Mouse (Mus musculus): ENCODE results near the gene Trim26. TPM values are rescaled to one million over a fixed set of nuclear protein-coding genes. Genes with fewer than 3 reads are reported as not detected.
"Not testable (repeated sequence)": the region's sequence is repeated elsewhere in the genome, so short reads cannot be mapped to it uniquely, and the experiment has no call there.

The Trim26 gene
- polyA plus RNA-seq, 1 experiment from 2014 or later: 14.4 TPM

- peaks cover 53% of the 10 kb centered on the region for H3K27me3 ChIP-seq (replicated peaks)
Observed at GRCm38 (mm10) chr17:36890073-36890903, 53.4 kb downstream of the Trim26 start, which contains the start of gene Trim40. TSS of gene Trim40 (minus strand) at chr17:36890123.

GRCm38 (mm10) chr17:36891496-36891895 lies 54.6 kb downstream of the Trim26 start:
- H3K9ac ChIP-seq; H3K36me3 ChIP-seq; H3K9me3 ChIP-seq (replicated peaks); H3K4me1 ChIP-seq; H3K27ac ChIP-seq; H3K4me2 ChIP-seq; ATAC-seq; H3K4me3 ChIP-seq: not testable (repeated sequence)
- 86% methylated on average over 1 of the region's 1 CpGs for WGBS (ENCODE audit: insufficient replicate concordance)
- peaks cover 53% of the 10 kb centered on the region for H3K27me3 ChIP-seq (replicated peaks)

More at GRCm38 (mm10) chr17:36890073-36890903, 53.4 kb downstream of the Trim26 start, which contains the start of gene Trim40:
- H3K4me3 ChIP-seq: no peak within 1 kb of the TSS
- 80% methylated on average over 5 of the region's 5 CpGs for WGBS (ENCODE audit: insufficient replicate concordance)
- H3K36me3 ChIP-seq: no peaks in the 10 kb centered on the region
- no peak within 1 kb of the TSS for H3K27ac ChIP-seq
- peaks cover 8% of the 10 kb centered on the region; the same call in 1 of the 2 replicates for H3K4me1 ChIP-seq
- no peak for ATAC-seq
- no peak within 1 kb of the TSS for H3K4me2 ChIP-seq
- H3K9ac ChIP-seq: no peak within 1 kb of the TSS
- no peaks in the 10 kb centered on the region for H3K9me3 ChIP-seq (replicated peaks)

- H3K27me3 ChIP-seq (replicated peaks): peaks cover 57% of the 10 kb centered on the region
- H3K4me3 ChIP-seq: no peak overlapping the region
- 12% methylated on average over 2 of the region's 2 CpGs for WGBS (ENCODE audit: insufficient replicate concordance)
- no peak overlapping the region for H3K4me2 ChIP-seq
- 0 out of 2 replicates have a peak overlapping the region, but pooled peaks have one; percentile 6 for H3K9ac ChIP-seq
- H3K9me3 ChIP-seq (replicated peaks): no peaks in the 10 kb centered on the region
- ATAC-seq: 0 out of 2 replicates have a peak, but pooled peaks have one; percentile 37
- H3K36me3 ChIP-seq: no peaks in the 10 kb centered on the region
- peaks cover 8% of the 10 kb centered on the region; the same call in 1 of the 2 replicates for H3K4me1 ChIP-seq
- H3K27ac ChIP-seq: no peak overlapping the region
Observed at GRCm38 (mm10) chr17:36892362-36892761, 55.4 kb downstream of the Trim26 start.

- H3K4me2 ChIP-seq: no peak overlapping the region
- no peak for ATAC-seq
Observed at GRCm38 (mm10) chr17:36893387-36893786, 56.5 kb downstream of the Trim26 start.

GRCm38 (mm10) chr17:36896583-36896982 lies 59.6 kb downstream of the Trim26 start:
- Histone ChIP-seq H3K27ac (no peak overlapping the region), H3K4me1 (peaks cover 8% of the 10 kb centered on the region; the same call in 1 of the 2 replicates), H3K4me3 (no peak overlapping the region), H3K36me3 (no peaks in the 10 kb centered on the region), H3K4me2 (no peak overlapping the region), H3K9me3 (replicated peaks) (no peaks in the 10 kb centered on the region), H3K9ac (no peak overlapping the region), H3K27me3 (replicated peaks) (peaks cover 43% of the 10 kb centered on the region)
- ATAC-seq: no peak
- 67% methylated on average over 1 of the region's 1 CpGs for WGBS (ENCODE audit: insufficient replicate concordance)

More at GRCm38 (mm10) chr17:36893387-36893786, 56.5 kb downstream of the Trim26 start:
- H3K9me3 ChIP-seq (replicated peaks): no peaks in the 10 kb centered on the region
- H3K4me1 ChIP-seq: peaks cover 8% of the 10 kb centered on the region; the same call in 1 of the 2 replicates
- H3K4me3 ChIP-seq: no peak overlapping the region
- no peak overlapping the region for H3K27ac ChIP-seq
- no peak overlapping the region for H3K9ac ChIP-seq
- H3K27me3 ChIP-seq (replicated peaks): peaks cover 60% of the 10 kb centered on the region
- 15% methylated on average over 5 of the region's 5 CpGs for WGBS (ENCODE audit: insufficient replicate concordance)
- no peaks in the 10 kb centered on the region for H3K36me3 ChIP-seq

DNA sequence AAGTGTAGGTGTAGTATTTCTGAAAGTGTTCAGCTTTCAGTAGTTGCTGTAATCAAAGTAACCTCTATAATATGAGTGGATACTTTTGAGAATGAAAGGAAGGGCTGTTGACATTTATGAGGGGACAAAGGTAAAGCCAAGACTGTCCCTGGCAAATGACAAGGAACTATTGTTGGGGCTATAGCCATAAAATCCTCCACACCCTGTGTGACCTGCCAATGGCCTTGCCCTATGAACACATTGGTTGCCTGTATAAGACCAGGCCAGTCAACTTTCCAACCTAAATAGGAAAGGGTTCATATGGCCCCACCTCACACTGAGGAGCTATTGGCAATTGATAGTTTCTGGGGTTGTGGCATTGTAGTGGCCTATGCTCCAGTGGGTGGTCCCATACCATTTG lies 60.1 kb downstream of the Trim26 start:
- ATAC-seq: no peak
- Histone ChIP-seq H3K27ac (no peak overlapping the region), H3K4me3 (no peak overlapping the region), H3K27me3 (replicated peaks) (peaks cover 41% of the 10 kb centered on the region), H3K9me3 (replicated peaks) (no peaks in the 10 kb centered on the region), H3K36me3 (no peaks in the 10 kb centered on the region), H3K4me2 (no peak overlapping the region), H3K4me1 (peaks cover 8% of the 10 kb centered on the region; the same call in 1 of the 2 replicates), H3K9ac (no peak overlapping the region)

DNA sequence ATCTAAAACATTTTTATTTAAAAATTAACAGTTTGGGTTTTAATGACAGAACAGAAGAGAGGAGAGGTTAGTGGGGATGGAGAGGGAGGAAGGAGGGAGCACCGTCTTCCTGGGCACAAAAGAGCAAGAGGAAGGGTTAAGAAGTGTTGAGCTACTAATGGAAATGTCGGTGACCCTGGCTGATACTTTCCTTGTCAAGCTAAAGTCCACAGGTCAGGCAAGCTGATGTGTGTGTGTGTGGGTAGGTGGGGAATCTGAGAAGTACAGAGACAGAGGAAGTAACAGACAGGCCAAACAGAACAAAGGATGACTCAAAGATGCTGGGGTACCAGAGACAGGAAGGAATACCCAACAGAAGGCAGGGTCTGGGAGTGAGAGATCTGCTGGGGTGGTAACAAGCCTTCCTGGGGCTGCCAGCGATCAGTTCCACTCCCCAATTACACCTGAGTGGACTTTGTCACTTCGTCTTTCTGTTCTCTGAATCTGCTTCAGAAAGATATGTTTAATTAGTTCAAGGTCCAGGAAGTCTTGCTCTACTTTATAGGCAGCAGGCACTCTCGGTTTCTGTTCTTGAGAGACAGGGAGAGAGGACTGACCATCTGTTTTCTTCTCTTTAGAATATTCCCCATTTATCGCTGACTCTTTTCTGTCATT lies 60.7 kb downstream of the Trim26 start, which contains the start of gene Trim31:
Gene Trim31, plus strand, starts transcription at position 567 of the 654 bp plus-strand sequence.
- ATAC-seq: no peak
- Histone ChIP-seq H3K9me3 (replicated peaks) (no peaks in the 10 kb centered on the region), H3K27me3 (replicated peaks) (peaks cover 38% of the 10 kb centered on the region), H3K36me3 (no peaks in the 10 kb centered on the region), H3K27ac (no peak within 1 kb of the TSS), H3K4me2 (no peak within 1 kb of the TSS), H3K9ac (no peak within 1 kb of the TSS), H3K4me1 (peaks cover 8% of the 10 kb centered on the region; the same call in 1 of the 2 replicates), H3K4me3 (no peak within 1 kb of the TSS)
- whole genome bisulfite sequencing (ENCODE audit: insufficient replicate concordance): 43% methylated on average over 6 of the region's 6 CpGs

GRCm38 (mm10) chr17:36899376-36899775 lies 62.4 kb downstream of the Trim26 start:
- Histone ChIP-seq H3K27me3 (replicated peaks) (peaks cover 39% of the 10 kb centered on the region), H3K27ac (no peak overlapping the region), H3K36me3 (no peaks in the 10 kb centered on the region), H3K9me3 (replicated peaks) (no peaks in the 10 kb centered on the region), H3K4me3 (no peak overlapping the region), H3K4me1 (no peaks in the 10 kb centered on the region), H3K9ac (no peak overlapping the region), H3K4me2 (no peak overlapping the region)
- WGBS (ENCODE audit: insufficient replicate concordance): 60% methylated on average over 4 of the region's 4 CpGs
- ATAC-seq: no peak

GRCm38 (mm10) chr17:36900001-36900400 lies 63.1 kb downstream of the Trim26 start:
- ATAC-seq: no peak
- H3K9me3 ChIP-seq (replicated peaks): no peaks in the 10 kb centered on the region
- WGBS (ENCODE audit: insufficient replicate concordance): 68% methylated on average over 5 of the region's 5 CpGs
- no peaks in the 10 kb centered on the region for H3K4me1 ChIP-seq
- no peak overlapping the region for H3K9ac ChIP-seq
- H3K4me2 ChIP-seq: no peak overlapping the region
- H3K4me3 ChIP-seq: no peak overlapping the region
- no peaks in the 10 kb centered on the region for H3K36me3 ChIP-seq
- peaks cover 34% of the 10 kb centered on the region for H3K27me3 ChIP-seq (replicated peaks)
- H3K27ac ChIP-seq: no peak overlapping the region

DNA sequence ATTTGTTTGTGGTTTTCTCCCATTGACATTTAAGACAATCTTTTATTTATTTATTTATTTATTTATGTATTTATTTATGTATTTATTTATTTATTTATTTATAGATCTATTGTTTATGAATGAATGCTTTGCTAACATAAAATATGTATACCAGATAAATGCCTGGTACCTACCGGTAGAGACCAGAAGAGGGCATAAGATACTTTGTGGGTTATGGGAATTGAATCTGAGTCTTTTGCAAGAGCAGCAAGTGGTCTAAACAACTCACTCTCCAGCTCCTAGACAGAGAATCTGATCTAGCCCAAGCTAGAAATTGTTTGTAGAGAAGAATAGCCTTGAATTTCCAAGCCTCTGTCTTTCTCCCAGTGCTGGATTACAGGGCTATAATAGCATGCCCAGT lies 63.8 kb downstream of the Trim26 start:
- peaks cover 40% of the 10 kb centered on the region for H3K27me3 ChIP-seq (replicated peaks)
- no peak for ATAC-seq
- no peak overlapping the region for H3K4me3 ChIP-seq
- H3K9ac ChIP-seq: no peak overlapping the region
- no peak overlapping the region for H3K4me2 ChIP-seq
- no peak overlapping the region for H3K27ac ChIP-seq
- no peaks in the 10 kb centered on the region for H3K9me3 ChIP-seq (replicated peaks)
- whole genome bisulfite sequencing (ENCODE audit: insufficient replicate concordance): 26% methylated on average over 1 of the region's 1 CpGs
- H3K36me3 ChIP-seq: no peaks in the 10 kb centered on the region
- no peaks in the 10 kb centered on the region for H3K4me1 ChIP-seq

GRCm38 (mm10) chr17:36903651-36904050 lies 66.7 kb downstream of the Trim26 start:
- ATAC-seq: no peak

DNA sequence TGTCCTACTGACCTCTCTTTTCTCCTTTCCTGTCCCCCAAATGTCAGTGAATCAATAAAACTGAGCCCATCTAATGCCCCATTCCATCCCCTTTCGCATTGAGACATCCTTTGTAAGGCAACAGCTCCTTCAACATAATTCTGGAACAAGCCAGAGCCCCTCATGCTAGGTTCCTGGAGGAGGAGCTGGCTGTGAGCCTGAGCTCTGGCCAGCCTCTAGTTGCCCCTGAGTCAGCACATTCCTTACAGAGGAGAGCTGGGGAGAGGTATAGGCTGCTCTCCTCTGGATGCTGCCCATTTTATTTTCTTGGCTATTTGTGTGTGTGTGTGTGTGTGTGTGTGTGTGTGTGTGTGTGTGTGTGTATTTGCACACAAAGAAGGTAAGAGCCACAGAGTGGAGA lies 71.3 kb downstream of the Trim26 start:
- no peak for ATAC-seq
- Histone ChIP-seq H3K27me3 (replicated peaks) (peaks cover 44% of the 10 kb centered on the region), H3K36me3 (no peaks in the 10 kb centered on the region), H3K4me3 (no peak overlapping the region), H3K27ac (no peak overlapping the region), H3K9ac (no peak overlapping the region), H3K4me2 (no peak overlapping the region), H3K9me3 (replicated peaks) (no peaks in the 10 kb centered on the region), H3K4me1 (no peaks in the 10 kb centered on the region)
- WGBS (ENCODE audit: insufficient replicate concordance): 34% methylated on average over 1 of the region's 1 CpGs

More at GRCm38 (mm10) chr17:36903651-36904050, 66.7 kb downstream of the Trim26 start:
- Histone ChIP-seq H3K4me2 (no peak overlapping the region), H3K9ac (no peak overlapping the region), H3K27ac (no peak overlapping the region), H3K4me1 (no peaks in the 10 kb centered on the region), H3K4me3 (no peak overlapping the region), H3K9me3 (replicated peaks) (no peaks in the 10 kb centered on the region), H3K36me3 (no peaks in the 10 kb centered on the region), H3K27me3 (replicated peaks) (peaks cover 38% of the 10 kb centered on the region)
- WGBS (ENCODE audit: insufficient replicate concordance): 40% methylated on average over 3 of the region's 3 CpGs
